Comparison of ENCODE assay signal across 8 mouse cellular contexts in genomic region chr4:133609719-133610118, GRCm38 (mm10). TPM values are rescaled to one million over a fixed set of nuclear protein-coding genes. Genes with fewer than 3 reads are reported as not detected.
DNase-seq lines count a peak whose midpoint lies in the region; ATAC-seq lines count a peak whose summit lies in the region.

No protein-coding gene starts in this region.

- intact Hi-C loops in left cerebral cortex, postnatal 4 days (cut with DNase I) = no loop called here

- H3K9ac ChIP-seq in heart, embryonic 11.5 days (ENCODE audit: low read depth, low read length) = no peak overlapping the region
- H3K9ac ChIP-seq in intestine, embryonic 16.5 days (ENCODE audit: low read depth, low read length) = no peak overlapping the region

- WGBS in heart, embryonic 11.5 days (ENCODE audit: insufficient replicate concordance) = 16% methylated on average over 6 of the region's 6 CpGs
- 15% methylated on average over 6 of the region's 6 CpGs for WGBS in intestine, embryonic 16.5 days

- H3K4me2 ChIP-seq in heart, embryonic 11.5 days = no peak overlapping the region
- H3K4me2 ChIP-seq in intestine, embryonic 16.5 days (ENCODE audit: low read depth, low read length) = no peak overlapping the region

- H3K36me3 ChIP-seq in heart, embryonic 11.5 days (ENCODE audit: control insufficient read depth, insufficient read depth, low read length) = peaks cover 16% of the 10 kb centered on the region
- peaks cover 12% of the 10 kb centered on the region for H3K36me3 ChIP-seq in intestine, embryonic 16.5 days (ENCODE audit: control insufficient read depth, insufficient read depth, low read length)

- no peak overlapping the region for H3K27ac ChIP-seq in heart, embryonic 11.5 days (ENCODE audit: low read depth, low read length)
- no peak overlapping the region for H3K27ac ChIP-seq in intestine, embryonic 16.5 days (ENCODE audit: low read length)

- peaks cover 3% of the 10 kb centered on the region; the same call in 1 of the 2 replicates for H3K9me3 ChIP-seq in heart, embryonic 11.5 days (replicated peaks; ENCODE audit: control insufficient read depth, low read length)
- 0 out of 2 replicates have a peak, but pooled peaks cover 3% of the 10 kb centered on the region for H3K9me3 ChIP-seq in intestine, embryonic 16.5 days (ENCODE audit: control insufficient read depth, low read length)

- no peaks in the 10 kb centered on the region for H3K27me3 ChIP-seq in heart, embryonic 11.5 days (ENCODE audit: control insufficient read depth, insufficient read depth, low read length)
- no peaks in the 10 kb centered on the region for H3K27me3 ChIP-seq in intestine, embryonic 16.5 days (replicated peaks; ENCODE audit: control insufficient read depth, insufficient read depth, low read length)

- H3K4me3 ChIP-seq in heart, embryonic 11.5 days (ENCODE audit: low read depth, low read length) = no peak overlapping the region
- H3K4me3 ChIP-seq in intestine, embryonic 16.5 days (ENCODE audit: low read length) = no peak overlapping the region

- H3K4me1 ChIP-seq in heart, embryonic 11.5 days (ENCODE audit: control insufficient read depth, insufficient read depth, low read length) = no peaks in the 10 kb centered on the region; the same call in 1 of the 2 replicates
- H3K4me1 ChIP-seq in intestine, embryonic 16.5 days (ENCODE audit: control insufficient read depth, insufficient read depth, low read length) = peaks cover 20% of the 10 kb centered on the region

- no peak for ATAC-seq in heart, embryonic 11.5 days (replicated peaks; ENCODE audit: insufficient number of reproducible peaks, low FRiP score, low TSS enrichment)
- ATAC-seq in intestine, embryonic 16.5 days = peak; percentile 60

- DNase-seq in heart, adult 11 months = peak; percentile 97
- DNase-seq in cerebellum, postnatal 14 days = peak; percentile 80 to 87
- peak; percentile 65 for DNase-seq in gastrocnemius, postnatal 25 days
- DNase-seq in left cerebral cortex, postnatal 4 days = peak; percentile 80
- DNase-seq in monocyte, adult 2 months (ENCODE audit: low read depth in 1 of 2, low spot score in 2 of 2) = peak; percentile 61 to 75
- peak; percentile 81 to 84 for DNase-seq in spleen, postnatal 36 days (ENCODE audit: low spot score in 2 of 2)

RNA-seq across cellular contexts. Expression of gene Sfn, which starts 7.8 kb away (rescaled TPM):
- polyA plus RNA-seq in heart, embryonic 11.5 days (2014; fragmentation: Nextera tagmentation; extraction: Ambion mirVana) = 1.7 and 3.0 TPM in 2 replicates
- total RNA-seq in gastrocnemius, postnatal 25 days (2021) = 1 to 10 TPM; 1.1 to 1.2 TPM
- polyA plus RNA-seq in intestine, embryonic 16.5 days (2015; fragmentation: Nextera tagmentation; extraction: Ambion mirVana) = 50.1 and 59.9 TPM in 2 replicates
- total RNA-seq in left cerebral cortex, postnatal 4 days (2021) = 1 to 10 TPM; 1.9 to 2.2 TPM

RNA-seq across cellular contexts. Expression of gene Gpn2, which starts 25.6 kb away (rescaled TPM):
- 14.2 and 14.3 TPM in 2 replicates for polyA plus RNA-seq in heart, embryonic 11.5 days (2014; fragmentation: Nextera tagmentation; extraction: Ambion mirVana)
- 1 to 10 TPM; 4.6 to 4.9 TPM for total RNA-seq in gastrocnemius, postnatal 25 days (2021)
- polyA plus RNA-seq in intestine, embryonic 16.5 days (2015; fragmentation: Nextera tagmentation; extraction: Ambion mirVana) = 17.1 and 17.3 TPM in 2 replicates
- 10 to 100 TPM; 11.2 to 14.6 TPM for total RNA-seq in left cerebral cortex, postnatal 4 days (2021)

RNA-seq across cellular contexts. Expression of gene Gpatch3, which starts 35.2 kb away (rescaled TPM):
- 5.0 and 6.0 TPM in 2 replicates for polyA plus RNA-seq in heart, embryonic 11.5 days (2014; fragmentation: Nextera tagmentation; extraction: Ambion mirVana)
- total RNA-seq in gastrocnemius, postnatal 25 days (2021) = 1 to 10 TPM; 2.1 to 3.6 TPM
- polyA plus RNA-seq in intestine, embryonic 16.5 days (2015; fragmentation: Nextera tagmentation; extraction: Ambion mirVana) = 5.5 and 7.5 TPM in 2 replicates
- total RNA-seq in left cerebral cortex, postnatal 4 days (2021) = 10 to 100 TPM in 1 of 2 experiments, 1 to 10 TPM in 1; 6.2 to 10.0 TPM

RNA-seq across cellular contexts. Expression of gene Zdhhc18, which starts 40.2 kb away (rescaled TPM):
- polyA plus RNA-seq in heart, embryonic 11.5 days (2014; fragmentation: Nextera tagmentation; extraction: Ambion mirVana) = 1.5 and 2.5 TPM in 2 replicates
- 10 to 100 TPM; 22.9 to 24.3 TPM for total RNA-seq in gastrocnemius, postnatal 25 days (2021)
- 1.3 and 1.6 TPM in 2 replicates for polyA plus RNA-seq in intestine, embryonic 16.5 days (2015; fragmentation: Nextera tagmentation; extraction: Ambion mirVana)
- 10 to 100 TPM; 37.1 to 37.8 TPM for total RNA-seq in left cerebral cortex, postnatal 4 days (2021)

RNA-seq across cellular contexts. Expression of gene Nr0b2, which starts 56.5 kb away (rescaled TPM):
- polyA plus RNA-seq in heart, embryonic 11.5 days (2014; fragmentation: Nextera tagmentation; extraction: Ambion mirVana) = 9.6 and 11.0 TPM in 2 replicates
- total RNA-seq in gastrocnemius, postnatal 25 days (2021) = not detected
- 9.2 and 10.3 TPM in 2 replicates for polyA plus RNA-seq in intestine, embryonic 16.5 days (2015; fragmentation: Nextera tagmentation; extraction: Ambion mirVana)
- not detected for total RNA-seq in left cerebral cortex, postnatal 4 days (2021)
